Mouse (Mus musculus) E14TG2a.4 (cell line): ENCODE data around the gene Acot7.

Experiments used
- CTCF ChIP-seq: conservative IDR thresholded peaks from 2 replicates; pipeline ENCODE4 v1.5.1; 2014; ENCODE audit warnings: low read length
- NANOG ChIP-seq: IDR thresholded peaks from 2 replicates; pipeline ENCODE4 v1.6.1; 2014; ENCODE audit warnings: borderline replicate concordance, low read length, mixed read lengths

DNA sequence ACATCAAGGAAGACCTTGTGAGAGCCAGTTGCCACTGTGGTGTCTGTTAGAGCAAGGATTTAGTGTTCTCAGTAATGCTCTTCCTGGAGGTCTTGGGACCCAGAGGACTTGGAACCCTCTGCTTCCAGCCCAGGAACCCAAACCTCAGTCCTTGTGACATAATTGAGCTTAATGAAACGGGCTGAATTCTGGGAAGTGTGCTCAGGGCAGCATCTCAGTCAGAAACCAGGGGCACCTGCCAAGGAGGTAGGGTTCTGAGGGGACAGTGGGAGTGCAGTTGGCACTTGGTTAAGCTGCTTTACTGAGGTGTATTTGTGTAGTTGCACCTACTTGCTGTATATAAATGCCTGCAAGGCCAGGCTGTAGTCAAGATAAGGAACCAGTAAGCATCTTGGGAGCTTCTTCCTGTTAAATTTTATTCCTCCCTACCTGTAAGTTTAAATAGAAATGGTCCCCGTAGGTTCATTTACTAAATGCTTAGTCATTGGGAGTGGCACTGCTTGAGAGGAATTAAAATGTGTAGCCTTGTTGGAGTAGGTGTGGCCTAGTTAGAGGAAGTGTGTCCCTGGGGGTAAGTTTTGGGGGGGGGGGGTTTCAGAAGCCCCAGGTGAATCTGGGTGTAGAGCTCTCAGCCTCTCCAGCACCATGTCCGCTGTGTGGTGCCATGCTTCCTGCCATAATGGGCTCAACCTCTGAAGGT is 16.7 kb downstream of the Acot7 start:
- TF ChIP-seq CTCF (no peak), NANOG (no peak)
